Mouse (Mus musculus) layer of hippocampus, adult 2 months (tissue): ENCODE data around the gene Clec2g. TPM values are rescaled to one million over a fixed set of nuclear protein-coding genes. Genes with fewer than 3 reads are reported as not detected.
"Not testable (repeated sequence)": the region's sequence is repeated elsewhere in the genome, so short reads cannot be mapped to it uniquely, and the experiment has no call there.

Experiments used
- DNase-seq, 2 experiments: peaks; one replicate each; pipeline ENCODE4 v3.0.0; 2022; ENCODE audit warnings: low spot score in 2 of 2
- H3K27ac ChIP-seq: fragments of 200-600 bp; 2 replicates; pipeline ENCODE4 v1.8.1; 2022
- H3K4me3 ChIP-seq: fragments of 200-600 bp; 2 replicates; pipeline ENCODE4 v1.8.1; 2022; ENCODE audit warnings: mild to moderate bottlenecking
- CTCF ChIP-seq: fragments of 200-600 bp; conservative IDR thresholded peaks from 2 replicates; pipeline ENCODE4 v1.8.1; 2022; ENCODE audit warnings: antibody characterized with exemption, mild to moderate bottlenecking, moderate library complexity
- total RNA-seq, 2 experiments: library from RNA; stranded (reverse); gene quantifications; 2 replicates each; pipeline ENCODE4 v1.2.3; 2021

Clec2g gene
- total RNA-seq, 2 experiments from 2014 or later: 0.71 to 1.0 TPM

DNA sequence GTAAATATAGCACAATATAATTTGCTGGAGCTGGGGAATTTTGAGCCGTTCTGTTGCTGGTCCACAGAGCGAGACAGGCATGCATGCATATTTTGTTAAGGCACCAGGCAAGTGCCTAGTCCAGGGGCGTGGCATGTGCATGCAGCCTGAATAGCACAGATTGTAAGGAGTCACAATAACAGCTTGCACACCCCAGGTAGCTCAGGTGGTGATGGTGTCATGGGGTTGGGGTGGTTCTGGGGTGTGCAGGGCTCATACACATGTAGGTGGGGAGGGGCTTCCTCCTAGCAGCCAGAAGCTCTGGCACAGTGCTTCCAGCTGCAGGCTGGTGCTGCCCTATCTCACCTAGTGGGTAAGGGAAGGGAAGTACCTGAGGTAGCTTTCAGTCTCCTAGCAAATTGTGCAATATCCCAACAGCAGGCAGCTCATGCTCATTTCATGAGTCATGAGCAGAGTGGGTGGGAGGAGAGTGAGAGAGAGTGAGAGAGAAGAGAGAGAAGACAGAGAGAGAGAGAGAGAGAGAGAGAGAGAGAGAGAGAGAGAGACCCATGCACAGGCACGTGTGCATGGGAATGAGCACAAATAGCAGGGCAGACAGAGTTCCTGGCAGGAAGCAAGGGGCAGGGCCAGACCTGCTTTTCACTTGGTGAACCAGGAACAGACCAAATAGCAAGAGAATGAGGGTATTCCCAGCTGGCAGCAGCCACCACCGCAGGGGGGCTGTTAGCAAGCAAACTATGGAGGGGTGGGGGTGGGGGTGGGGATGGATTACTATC, 7.7 kb downstream of the Clec2g start:
- no peak for TF ChIP-seq CTCF
- Histone ChIP-seq H3K4me3 (no peak overlapping the region), H3K27ac (no peak overlapping the region)
- no peak for DNase-seq

DNA sequence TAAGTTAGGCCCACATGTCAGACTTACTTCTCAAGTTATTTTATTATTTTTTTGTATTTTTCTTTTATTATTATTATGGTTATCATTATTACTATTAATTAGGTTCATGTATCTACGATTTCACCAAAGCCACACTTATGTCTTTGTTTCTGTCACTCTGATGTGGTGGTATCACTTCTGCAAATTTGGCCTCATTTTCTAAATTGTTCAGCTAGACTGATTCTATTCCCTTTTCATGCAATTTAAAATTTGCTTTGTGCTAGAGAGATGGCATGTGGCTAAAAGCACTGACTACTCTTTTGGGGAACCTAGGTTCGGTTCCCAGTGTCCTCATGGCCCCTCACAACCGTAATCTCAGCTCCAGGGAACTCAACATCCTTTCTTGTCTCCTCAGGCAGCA, 11.4 kb downstream of the Clec2g start:
- no peak for TF ChIP-seq CTCF
- H3K27ac ChIP-seq: no peak overlapping the region
- no peak for DNase-seq
- H3K4me3 ChIP-seq: no peak overlapping the region

DNA sequence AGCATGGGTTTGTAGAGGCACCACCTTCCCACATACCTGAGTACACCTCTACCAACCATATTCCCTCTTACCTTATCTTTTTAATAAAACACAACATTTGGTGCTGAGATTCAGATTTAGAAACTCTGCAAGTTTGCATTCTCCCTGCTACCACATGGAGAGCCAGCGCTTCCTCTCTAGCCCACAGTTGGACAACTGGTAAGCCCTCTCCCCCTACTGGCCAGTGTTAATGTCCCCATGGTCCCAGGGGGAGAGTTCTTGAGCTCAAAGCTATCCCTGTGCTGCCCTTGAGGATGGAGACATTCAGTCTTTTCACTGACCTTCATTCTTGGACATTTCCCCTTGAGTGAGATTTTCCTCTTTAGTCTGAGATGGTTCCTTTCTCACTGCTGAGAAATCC, 26.9 kb downstream of the Clec2g start:
- Histone ChIP-seq H3K4me3 (no peak overlapping the region), H3K27ac (no peak overlapping the region)
- TF ChIP-seq CTCF: 0 out of 2 replicates have a peak, but pooled peaks have one; percentile 2
- no peak for DNase-seq

DNA sequence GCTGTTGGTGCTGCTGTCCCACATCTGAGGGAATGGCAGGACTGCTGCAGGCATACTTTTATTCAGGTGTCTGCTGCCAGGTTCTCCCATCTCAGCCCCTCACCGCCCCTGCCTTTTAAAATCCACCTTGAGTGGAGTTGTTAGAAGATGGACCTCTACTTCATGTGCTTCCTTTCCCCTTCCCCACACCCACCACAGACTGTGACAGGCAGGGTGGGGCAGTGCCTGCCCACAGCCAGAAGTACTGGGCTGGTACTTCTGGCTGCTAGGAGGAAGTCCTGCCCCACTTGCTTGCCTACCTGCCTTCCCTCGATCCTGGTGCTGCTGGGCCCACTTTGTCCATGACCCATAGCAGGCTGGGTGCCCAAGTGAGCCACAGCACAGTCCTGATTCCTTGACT, 27.9 kb downstream of the Clec2g start:
- DNase-seq: not testable (repeated sequence)

DNA sequence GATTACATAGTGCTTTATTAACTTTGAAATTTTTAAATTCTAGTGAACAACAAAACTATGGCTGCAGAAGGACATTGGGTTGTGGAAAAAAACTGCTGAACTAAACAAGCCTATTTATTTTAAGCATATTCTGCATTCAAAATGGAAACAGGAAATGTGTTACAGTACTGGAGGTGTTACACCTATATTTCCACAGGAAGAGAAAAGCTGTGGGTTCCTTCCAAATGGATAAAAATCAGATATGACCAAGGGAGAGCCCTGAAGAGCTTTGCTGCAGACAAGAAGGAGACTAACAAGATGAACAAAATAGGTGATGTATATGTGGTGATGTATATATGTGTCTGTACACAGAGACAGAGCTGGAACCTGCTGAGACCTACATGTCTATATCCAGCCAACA, 30.3 kb downstream of the Clec2g start:
- no peak overlapping the region for H3K27ac ChIP-seq
- no peak overlapping the region for H3K4me3 ChIP-seq
- TF ChIP-seq CTCF: no peak
- no peak for DNase-seq

More for the DNA sequence above, 27.9 kb downstream of the Clec2g start:
- H3K27ac ChIP-seq, H3K4me3 ChIP-seq: not testable (repeated sequence)

DNA sequence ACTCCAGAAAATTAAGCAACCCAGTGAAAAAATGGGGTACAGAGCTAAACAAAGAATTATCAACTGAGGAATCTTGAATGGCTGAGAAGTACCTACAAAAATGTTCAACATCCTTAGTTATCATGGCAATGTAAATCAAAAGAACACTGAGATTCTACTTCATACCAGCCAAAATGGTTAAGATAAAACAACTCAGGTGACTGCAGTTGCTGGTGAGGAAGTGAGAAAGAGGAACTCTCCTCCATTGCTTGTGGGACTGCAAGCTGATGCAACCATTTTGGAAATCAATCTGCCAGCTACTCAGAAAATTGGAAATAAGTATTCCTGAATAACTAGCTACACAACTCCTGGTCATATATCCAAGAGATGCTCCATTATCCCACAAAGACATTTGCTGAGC, 34.3 kb downstream of the Clec2g start:
- TF ChIP-seq CTCF: no peak
- no peak for DNase-seq
- Histone ChIP-seq H3K4me3 (no peak overlapping the region), H3K27ac (no peak overlapping the region)

DNA sequence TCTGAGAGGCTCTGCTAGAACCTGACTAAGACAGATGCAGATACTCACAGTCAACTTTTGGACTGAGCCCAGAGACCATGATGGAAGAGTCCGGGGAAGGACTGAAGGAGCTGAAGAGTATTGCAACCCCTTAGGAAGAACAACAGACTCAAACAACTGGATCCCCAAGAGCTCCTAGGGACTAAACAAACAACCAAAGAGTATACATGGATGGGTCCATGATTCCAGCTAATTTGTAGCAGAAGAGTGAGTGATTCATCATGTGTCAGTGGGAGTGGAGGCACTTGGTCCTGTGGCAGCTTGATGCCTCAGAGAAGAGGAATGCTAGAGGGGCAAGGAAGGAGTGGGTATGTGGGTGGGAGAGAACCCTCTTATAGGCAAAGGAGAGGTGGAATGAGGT, 35.6 kb downstream of the Clec2g start:
- TF ChIP-seq CTCF: no peak
- no peak for DNase-seq
- no peak overlapping the region for H3K4me3 ChIP-seq
- H3K27ac ChIP-seq: no peak overlapping the region

DNA sequence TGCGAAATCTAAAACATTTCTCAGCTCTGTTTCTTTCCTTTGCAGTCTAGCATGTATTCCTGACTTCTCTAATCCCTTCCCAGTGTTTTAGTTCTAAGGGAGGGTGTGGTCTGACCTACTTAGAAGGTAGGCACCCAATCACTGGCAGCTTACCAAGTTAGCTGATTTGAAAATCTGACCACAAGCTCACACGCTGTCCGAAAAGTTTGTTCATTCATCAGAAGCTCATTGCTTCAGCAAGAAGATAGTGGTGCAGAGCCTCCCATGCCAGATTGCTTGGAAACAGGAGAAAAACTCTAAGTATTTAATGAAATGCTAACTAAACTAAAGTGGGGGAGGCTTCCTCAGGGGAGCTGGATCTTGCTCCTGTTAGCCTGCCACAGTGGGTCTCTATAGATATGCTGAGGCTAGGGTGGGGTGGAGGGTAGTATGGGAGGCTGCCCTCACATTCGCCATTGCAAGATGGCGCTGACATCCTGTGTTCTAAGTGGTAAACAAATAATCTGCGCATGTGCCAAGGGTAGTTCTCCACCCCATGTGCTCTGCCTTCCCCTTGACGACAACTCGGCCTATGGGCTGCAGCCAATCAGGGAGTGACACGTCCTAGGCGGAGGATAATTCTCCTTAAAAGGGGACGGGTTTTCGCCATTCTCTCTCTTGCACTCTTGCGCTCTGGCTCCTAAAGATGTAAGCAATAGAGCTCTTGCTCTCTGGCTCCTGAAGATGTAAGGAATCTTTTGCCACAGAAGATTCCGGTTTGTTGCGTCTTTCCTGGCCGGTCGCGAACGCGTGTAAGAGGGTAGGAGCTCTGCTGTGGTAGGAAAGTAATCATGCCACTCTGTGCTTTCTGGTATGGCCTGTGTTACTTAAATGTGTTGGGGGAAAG, 36.6 kb downstream of the Clec2g start:
- not testable (repeated sequence) for H3K27ac ChIP-seq, DNase-seq, H3K4me3 ChIP-seq

DNA sequence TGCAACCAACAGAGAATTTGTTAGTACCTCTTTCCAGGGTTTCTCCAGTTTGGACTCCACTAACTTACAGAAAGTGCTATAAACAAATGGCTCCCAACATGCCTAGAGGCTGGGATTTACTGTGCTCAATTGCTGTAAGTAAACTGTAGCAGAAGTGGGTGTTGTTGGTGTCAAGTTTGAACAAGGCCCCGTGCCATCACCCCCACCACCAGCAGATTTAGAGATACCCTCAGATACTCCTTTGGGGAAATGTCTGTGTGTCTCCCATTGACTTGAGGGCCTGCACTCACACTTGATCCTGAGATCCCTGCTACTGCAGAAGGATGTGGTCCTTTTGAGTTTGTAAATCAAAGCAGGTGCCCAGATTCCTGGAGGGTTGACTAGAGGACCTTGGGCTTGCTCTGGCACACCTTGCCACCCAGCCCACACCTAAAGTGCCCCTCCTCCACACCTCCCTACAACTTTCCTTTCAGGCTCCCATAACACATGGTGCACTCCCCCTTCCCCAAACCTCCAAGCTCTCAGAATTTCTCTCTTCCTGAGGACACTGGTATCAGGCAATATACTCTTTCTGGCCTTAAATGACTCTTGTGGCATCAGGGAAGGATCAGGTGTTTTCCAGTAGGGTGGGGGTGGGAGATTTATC, 37.3 kb downstream of the Clec2g start:
- H3K27ac ChIP-seq: no peak overlapping the region
- no peak for TF ChIP-seq CTCF
- DNase-seq: no peak
- no peak overlapping the region for H3K4me3 ChIP-seq

DNA sequence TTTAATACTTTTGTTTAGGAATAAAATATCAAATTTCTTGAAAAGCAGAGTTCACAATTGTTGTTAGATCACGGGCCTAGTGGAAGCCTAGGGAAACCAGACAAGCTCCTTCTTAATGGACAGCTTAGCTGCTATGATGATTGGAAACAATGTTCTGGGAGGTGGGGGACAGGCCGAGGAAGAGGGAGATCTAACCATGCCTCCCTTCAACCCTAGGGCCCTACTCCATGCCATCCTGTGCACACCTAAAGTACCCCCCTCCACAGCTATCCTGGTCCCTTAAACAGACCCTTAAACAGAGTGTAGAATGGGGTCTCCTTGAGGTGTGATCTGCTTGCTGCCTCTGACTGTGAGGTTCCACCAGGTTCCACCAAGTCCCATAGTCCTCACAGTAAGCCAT, 38.0 kb downstream of the Clec2g start:
- no peak overlapping the region for H3K27ac ChIP-seq
- no peak for TF ChIP-seq CTCF
- DNase-seq: no peak
- H3K4me3 ChIP-seq: no peak overlapping the region

DNA sequence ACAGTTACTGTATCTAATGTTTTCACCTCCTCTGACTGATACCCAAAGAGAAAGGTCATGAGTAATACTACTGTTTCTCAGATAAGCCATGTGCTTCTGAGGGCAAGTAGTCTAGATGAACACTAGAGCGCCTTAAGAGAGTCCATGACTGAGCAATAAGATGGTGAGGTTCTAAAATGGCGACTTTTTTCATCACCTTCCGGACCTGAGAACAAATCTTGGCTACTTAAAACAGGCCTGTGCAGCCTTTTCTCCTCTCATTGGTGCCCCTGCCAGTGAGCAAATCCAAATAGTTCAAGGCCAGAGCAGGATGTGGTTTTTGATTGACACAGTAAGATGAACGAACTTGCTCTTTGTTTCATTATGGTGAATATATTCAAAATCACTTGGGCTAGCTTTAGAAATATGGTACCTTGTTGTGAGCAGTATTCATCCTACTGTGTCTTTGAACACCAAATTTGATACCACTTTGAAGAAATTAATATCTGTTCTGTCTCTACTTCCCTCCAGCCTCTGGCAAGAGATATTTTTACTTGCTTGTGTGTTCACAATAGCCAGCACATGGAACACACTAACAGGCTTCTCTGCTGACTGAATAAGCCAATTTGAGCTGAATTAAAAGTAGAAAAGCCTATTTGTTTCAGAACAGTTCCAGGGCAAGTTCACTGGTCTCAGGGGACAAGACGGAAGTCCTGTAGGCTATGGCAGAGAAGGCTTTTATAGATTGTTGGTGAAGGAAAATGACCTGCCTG, 38.7 kb downstream of the Clec2g start:
- Histone ChIP-seq H3K4me3 (no peak overlapping the region), H3K27ac (no peak overlapping the region)
- no peak for TF ChIP-seq CTCF
- no peak for DNase-seq

DNA sequence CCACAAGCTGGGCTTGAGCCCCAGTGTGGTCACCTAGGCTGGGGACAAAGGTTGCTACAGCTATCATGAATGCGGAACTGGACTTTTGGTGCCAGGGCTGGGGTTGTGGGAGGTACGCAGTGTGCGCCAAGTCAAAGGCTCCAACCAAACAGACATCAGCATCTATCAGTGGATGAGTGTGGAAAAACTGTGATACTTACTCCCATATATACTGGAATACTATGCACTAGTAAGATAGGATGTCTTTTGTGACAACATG, 39.2 kb downstream of the Clec2g start:
- TF ChIP-seq CTCF: no peak
- H3K4me3 ChIP-seq: no peak overlapping the region
- no peak for DNase-seq

DNA sequence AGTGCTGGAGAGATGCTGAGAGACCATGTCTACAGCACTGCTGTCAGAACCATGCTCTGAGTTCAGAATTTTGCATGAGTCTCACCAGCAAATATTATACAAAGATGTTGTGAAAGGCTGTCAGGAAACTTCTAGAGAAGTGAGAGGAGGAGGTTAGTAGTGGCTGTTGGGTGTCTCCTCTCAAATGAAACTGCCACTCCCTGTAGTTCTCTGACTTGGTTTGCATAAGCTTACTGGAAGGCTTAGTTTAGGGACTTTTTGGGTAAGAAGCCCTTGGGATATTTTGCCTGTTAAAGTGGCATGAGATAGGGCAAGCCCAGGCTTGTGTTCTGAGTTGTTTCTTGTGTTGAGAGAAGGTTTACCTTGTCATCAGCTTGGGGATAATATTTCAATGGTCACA, 40.7 kb downstream of the Clec2g start:
- H3K4me3 ChIP-seq, H3K27ac ChIP-seq, DNase-seq: not testable (repeated sequence)

More for the DNA sequence above, 39.2 kb downstream of the Clec2g start:
- no peak overlapping the region for H3K27ac ChIP-seq
